Mouse (Mus musculus) kidney, adult 9 months (tissue): ENCODE measurements around the gene Hist1h4c.
"Not testable (repeated sequence)": the region's sequence is repeated elsewhere in the genome, so short reads cannot be mapped to it uniquely, and the experiment has no call there.

Experiments used
- DNase-seq: peaks from one replicate; pipeline ENCODE4 v3.0.0; 2022

The Hist1h4c gene

DNA sequence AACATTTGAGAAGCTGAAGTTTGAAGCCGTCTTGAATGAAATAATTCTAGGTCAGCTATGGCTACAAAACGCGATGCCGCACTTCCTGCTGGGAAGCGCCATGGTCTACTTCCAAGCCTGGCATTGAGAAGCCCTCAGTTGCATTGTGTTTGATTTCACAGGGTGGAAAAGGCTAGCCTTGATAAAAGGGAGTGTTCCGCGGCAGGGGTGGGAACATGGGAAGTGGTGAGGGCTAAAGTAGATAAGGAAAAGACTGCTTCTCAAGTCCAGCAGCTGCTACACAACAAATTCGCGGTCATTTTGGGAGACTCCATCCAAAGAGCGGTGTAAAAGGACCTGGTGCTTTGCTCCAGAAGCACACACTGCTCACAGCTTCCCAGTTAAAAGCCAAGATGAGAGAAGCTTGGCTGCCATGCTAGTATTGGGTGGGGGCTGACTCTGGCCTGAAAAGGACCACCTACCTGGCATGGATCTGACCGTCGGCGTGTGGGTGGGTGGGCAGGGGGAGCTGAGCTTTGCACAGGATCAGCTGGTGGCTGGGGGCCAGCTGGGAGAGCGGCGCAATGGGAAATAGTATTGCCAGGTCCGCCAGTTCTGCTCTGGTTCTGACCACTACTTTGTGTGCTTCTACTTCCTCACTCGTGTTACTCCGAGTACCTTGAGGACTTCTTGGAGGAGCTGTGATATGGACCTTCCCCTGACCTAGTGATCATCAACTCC lies 30.4 kb upstream of the Hist1h4c start:
- no peak for DNase-seq

DNA sequence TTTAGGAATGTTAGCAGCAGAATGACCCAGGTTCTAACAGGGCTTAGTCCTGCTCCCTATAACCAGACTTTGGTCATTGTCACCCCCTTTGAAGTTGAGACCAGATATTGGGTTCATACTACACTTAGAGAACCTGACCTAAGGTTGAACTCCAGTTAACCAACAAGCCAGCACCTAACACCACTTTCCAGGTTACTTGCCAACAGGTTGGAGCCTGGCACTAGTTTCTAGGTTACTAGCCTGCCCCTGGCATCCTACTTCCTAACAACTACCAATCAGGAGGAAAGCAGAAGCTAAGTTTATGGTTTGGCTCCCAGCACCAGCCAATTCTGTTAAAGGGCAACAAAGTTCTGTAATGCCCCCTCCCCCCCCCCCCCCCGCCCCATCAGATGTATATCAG lies 27.0 kb upstream of the Hist1h4c start:
- DNase-seq: no peak

DNA sequence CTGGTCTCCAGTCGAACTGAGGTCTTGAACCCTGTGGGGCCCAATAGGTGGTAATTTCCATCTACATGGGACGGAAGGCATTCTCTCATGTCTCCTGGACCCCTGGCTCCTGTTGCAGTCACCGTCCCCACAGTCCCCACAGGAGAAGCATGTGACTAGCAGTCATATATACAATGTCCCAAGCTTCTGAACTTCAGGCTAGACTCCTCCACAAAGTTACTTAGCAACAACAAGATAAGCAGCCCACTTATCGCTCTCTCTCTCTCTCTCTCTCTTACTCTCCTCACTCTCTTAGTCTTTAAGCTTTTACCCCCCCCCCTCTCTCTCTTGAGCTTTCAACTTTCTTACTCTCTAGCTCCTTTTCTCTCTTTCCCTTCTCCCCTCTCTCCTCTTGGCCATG lies 26.0 kb upstream of the Hist1h4c start:
- DNase-seq: no peak

DNA sequence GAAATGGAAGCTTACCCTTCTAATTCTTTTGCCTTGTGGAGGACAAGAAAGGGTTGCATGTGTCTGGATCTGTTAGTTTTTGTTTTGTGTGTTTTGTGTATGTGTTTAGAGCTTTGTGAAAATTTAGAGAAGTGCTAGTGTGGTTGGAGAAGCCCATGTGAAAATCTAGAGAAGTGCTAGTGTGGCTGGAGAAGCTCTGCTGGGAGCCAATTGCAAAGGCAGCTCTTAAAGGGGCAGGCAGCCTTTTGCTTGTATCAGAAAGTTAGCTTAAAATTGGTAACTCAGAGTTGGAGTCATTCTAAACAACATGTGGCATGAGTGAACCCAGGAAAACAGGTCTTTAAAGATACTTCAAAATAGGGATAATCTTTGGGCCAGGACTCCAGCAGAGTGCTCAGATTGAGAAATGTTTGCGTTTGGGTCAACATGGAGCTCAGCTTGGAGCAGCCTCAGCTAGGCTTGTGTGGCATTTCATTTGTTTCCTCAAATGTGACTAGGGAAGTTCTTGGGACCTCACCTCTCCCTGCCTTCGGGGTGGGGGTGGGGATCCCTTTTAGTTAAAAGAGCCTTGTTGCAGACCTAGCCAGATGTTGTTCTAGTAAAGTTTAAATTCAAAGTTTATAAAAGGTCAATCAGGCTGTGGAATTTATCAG lies 19.5 kb upstream of the Hist1h4c start:
- not testable (repeated sequence) for DNase-seq

DNA sequence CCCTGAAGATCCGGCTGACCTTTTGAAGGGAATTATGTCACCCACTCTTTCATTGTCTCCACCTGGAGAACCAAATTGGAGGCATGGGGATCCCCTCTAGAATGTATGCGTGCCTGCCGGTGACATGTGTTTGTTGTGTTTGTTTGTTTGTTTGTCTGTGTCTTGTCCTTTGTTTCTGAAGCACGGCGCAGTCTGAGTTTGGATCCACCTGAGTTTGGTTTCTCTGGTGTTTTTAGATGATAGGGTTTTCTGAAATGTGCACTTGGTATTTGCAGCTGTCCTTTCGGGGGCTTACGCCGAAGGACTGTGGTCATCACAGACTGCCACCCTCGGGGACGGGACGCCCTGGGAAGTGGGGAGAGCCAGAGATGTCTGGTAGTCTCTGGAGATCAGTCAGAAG lies 18.9 kb upstream of the Hist1h4c start:
- DNase-seq: no peak

DNA sequence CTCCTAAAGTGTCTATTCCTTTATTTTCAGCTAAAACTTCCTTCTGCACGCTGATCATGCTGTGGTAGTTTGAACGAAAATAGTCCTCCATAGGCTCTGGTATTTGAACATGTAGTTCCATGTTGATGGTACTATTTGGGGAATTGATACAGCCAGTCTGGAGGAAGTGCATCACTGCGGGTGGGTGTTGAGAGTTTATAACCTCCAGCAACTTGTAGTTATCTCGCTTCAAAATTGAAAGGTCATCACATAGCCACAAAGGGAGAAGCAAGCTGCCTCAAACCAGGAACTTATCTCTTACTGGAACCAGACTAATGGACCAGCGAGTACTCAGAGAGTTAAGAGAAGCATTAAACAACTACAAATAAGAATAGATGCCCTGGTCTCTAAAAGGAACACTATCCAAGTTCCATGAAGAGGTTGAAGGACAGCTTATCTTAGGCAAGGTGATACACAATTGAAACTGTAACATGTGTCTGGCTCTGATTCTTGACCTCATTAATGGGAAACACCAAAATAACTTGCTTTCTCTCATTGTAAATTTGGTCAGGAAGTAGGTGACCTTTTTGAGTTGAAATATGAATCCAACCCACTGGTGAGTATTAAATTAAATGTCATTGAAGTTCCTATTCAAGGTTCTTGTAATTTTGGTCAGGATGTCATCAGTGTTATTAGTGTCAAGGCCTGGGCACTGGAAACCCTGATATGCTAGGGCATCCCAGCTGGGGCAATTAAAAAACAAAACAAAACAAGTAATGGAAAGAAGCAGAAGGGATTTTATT lies 18.2 kb upstream of the Hist1h4c start:
- no peak for DNase-seq

DNA sequence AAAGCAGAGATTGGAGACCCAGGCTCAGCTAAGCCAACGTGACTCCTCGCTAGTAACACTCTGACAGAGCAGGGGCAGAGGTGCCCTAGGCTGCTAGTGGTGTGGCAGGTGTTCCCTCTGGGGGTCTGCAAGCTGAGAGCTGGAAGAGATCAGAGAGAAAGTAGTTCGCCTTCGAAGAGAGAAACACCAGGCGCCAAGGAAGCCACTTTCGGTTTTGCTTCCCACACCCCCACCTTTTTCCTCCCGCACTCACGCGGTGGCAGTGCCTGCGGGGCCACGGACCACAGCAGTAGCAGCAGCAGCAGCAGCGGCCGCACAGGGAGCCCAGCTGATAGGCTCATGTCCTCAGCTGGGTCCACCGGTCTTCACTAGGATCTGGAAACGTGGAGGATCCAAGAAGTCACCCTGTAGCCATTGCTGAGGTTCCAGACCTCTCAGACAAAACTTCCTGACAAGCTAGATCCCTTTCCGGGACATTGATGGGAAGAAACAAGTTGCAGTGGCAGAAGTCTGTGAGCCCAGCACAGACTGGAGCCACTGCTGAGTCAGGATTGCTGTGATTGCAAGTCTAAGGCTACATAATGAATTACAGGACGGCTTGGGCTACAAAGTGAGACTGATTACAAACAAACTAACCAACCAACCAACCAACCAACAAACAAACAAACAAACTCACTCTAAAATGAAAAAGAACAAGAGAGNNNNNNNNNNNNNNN lies 12.3 kb upstream of the Hist1h4c start, which contains the start of gene Hfe:
Hfe (minus strand) TSS at position 481 of the 716 bp plus-strand sequence.
- DNase-seq: peak; percentile 53

DNA sequence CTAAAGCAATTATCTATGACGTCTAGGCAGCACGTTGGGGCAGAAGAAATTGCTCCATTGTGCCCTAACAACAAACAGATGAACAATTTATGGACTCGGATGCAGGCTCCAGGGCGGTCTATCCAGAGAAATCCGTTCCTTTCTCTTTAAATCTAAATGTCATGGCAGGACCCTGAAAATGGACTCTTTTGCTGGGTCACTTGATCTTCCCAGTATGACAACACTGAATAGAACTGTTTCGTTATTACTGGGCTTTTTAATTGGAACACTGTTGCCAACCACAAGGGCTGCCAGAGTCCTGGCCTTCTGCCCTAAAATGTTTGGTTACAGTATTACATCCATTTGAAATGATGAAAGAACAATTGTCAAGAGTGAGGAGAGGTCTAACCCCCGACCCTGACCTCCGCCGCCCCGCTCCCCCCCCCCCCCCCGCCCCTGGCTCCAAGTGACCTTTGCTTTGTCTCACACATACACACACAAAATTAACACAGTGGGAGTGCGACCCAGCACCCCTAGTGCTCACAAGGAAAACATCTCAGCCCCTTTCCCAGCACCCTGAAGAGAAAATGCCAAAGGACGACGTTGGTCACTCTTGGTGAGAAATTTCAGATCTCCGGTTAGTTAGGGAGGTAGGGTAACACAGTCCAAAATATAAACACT lies 11.6 kb upstream of the Hist1h4c start:
- peak; percentile 35 for DNase-seq

DNA sequence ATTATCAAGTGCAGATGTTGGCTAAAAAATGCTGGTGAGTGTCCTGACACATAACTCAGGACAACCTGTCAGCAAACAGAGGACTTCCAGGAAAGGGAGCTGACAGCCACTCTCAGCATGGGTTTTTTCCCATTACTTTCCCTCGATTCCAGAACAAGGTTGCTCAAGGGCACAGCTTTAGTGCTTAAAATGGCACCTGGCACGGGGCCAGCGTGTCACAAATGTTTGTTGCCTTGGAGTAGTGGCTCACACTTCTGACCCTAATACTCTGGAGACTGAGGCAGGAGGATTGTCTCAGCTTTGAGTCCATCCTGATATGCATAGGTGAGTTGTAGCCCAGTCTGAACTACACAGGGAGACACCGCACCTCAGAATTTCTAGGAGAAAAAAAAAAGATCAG lies 10.4 kb upstream of the Hist1h4c start:
- no peak for DNase-seq

DNA sequence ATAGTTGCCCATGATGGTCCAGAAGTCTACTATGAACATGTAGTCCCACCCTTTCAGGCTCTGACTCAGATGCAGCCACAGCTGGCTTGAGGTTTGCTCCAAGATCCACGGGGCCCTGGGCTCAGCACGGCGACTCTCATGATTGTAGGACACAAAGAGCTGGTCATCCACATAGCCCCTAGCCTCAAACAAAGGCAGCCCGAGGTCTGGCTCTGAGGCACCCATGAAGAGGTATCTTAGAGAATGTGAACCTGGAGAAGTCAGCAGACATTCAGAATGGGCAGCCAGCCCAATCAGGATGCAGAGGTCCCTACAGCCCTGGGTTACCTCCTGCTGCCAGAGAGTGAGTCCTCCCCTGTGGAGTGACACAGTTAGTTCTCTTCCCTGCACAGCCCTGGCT lies 9.8 kb upstream of the Hist1h4c start:
- no peak for DNase-seq

DNA sequence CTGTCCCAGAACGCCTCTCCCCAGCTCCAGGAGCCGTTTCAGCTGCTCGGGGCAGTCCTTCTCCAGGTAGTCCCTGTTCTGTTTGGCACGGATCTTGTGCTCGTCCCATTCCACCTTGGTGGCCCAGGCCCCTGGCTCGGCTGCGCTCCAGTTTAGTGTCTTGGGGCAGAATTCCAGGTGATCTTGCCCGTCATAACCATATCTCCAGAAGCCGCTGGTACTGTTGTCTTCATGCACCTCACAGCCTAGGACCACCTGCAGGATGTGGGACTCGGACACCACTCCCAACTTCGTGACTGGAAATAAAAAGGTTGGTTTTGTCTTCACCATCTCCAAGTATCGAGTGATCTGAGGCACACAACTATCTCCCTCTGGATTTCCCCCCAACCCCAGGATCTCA lies 8.5 kb upstream of the Hist1h4c start:
- DNase-seq: no peak

DNA sequence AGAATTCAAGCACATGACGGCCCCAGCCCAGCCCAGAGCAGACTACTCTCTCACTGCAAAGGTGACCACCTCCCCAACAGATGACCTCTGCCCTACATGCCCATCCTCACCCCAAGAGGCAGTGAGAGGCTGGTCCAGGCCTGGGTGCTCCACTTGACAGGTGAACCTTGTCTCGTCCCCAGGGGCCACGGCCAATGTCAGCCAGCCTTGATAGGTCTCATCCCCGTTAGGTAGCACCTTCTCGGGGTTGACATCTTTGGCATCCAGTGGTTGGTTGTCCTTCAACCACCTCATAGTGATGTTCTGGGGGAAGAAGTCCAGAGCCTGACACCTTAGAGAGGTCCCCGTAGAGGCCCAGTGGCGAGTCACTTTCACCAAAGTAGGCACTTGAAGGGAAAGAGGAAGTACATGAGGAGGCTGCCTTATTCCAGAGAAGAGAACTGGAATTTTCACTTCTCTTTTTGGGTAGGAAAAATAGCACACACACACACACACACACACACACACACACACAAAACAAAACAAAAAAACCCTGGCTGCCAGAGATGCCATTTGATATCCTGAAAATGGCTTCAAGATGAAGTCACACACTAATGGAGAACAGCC lies 7.6 kb upstream of the Hist1h4c start:
- no peak for DNase-seq

DNA sequence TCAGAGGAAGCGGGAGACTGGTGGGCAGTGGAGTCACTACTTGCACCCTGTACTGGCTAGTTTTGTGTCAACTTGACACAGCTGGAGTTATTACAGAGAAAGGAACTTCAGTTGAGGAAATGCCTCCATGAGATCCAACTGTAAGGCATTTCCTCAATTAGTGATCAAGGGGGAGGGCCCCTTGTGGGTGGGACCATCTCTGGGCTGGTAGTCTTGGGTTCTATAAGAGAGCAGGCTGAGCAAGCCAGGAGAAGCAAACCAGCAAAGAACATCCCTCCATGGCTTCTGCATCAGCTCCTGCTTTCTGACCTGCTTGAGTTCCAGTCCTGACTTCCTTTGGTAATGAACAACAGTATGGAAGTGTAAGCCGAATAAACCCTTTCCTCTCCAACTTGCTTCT lies 4.5 kb upstream of the Hist1h4c start:
- not testable (repeated sequence) for DNase-seq

DNA sequence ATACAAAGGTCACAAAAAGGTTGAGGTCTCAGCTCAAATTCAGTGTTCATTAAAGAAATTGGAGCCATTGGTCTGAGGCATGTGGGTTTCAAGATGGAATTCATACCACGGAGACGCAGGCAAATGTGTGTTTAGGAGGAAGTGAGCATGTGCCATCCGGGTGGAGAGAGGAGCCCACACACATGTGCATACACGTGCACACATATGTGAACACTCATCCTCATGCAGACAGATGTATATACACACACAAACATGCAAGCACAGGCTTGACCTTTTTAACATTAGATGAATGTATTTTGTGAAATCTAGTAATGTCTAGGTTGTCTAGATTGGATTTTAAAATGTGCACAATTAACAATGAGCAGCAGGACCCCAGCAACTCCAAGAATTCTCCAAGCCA lies 4.0 kb upstream of the Hist1h4c start:
- DNase-seq: no peak

DNA sequence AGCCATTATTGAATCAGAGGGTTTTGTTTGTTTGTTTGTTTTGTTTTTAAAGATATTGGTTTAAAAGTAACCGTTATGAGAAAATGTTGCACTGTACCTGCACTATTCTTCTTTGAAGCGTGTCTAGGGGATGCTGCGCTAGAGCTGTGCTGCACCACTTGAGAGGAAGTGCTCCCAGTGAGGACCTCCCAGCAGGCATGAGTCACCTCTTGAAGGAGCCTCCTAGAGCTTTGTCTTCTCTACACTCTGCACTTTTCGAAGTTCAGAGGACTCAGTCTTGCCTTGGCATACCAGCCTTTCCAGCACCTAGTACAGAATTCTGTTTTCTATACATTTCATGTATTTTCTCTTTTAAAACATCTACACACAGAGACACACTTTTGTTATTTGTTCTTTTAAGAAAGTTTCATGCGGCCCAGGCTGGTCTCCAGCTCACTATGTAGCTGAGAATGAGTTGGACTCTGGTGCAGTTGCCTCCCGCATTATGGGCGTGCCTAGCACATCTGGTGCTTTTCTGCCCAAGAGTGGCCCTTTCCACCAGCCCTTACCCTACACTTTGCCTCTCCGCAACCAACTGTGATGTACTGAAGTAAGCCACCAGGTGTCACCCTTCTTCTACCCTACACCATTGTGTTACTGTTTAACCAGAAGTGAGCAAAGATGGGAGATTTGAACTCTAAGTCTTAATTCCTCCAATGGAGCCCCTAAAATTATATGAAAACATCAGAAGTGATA lies 2.7 kb upstream of the Hist1h4c start:
- peak; percentile 91 for DNase-seq

DNA sequence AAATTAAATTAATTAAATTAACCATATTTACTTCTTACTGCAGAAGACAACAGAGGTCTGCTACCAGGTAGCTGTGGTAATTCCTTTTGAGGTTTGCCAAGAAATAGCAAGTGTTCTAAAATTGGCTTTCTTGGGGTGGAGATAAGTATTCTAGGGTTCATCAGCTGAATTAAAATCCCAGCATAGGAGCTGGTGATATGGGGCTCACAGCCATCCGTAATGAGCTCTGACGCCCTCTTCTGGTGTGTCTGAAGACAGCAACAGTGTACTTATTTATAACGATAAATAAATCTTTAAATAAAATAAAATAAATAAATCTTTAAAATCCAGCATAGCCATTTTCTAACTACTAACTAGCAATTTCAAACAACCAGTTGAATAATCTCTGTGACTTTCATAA lies 1.5 kb upstream of the Hist1h4c start:
- DNase-seq: no peak

DNA sequence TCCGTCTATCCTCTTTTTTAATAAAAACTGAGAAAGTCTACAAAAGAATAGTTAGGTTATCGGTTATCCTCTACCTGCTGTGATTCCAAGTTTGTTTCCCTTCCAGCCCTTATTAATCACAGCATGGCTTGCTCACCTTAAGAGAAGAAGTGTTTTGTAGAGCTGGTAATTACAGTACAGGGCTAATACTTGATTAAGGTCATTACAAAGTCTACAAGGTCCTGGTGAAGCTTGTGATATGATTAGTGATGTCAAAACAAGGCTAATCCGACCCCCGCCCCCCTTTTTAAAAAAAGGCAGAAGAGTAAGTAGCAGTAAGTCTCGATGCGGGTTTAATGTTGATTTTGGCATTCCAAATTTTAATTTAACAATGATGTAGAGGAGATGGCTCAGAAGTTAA lies 742 bp upstream of the Hist1h4c start:
- no peak for DNase-seq

DNA sequence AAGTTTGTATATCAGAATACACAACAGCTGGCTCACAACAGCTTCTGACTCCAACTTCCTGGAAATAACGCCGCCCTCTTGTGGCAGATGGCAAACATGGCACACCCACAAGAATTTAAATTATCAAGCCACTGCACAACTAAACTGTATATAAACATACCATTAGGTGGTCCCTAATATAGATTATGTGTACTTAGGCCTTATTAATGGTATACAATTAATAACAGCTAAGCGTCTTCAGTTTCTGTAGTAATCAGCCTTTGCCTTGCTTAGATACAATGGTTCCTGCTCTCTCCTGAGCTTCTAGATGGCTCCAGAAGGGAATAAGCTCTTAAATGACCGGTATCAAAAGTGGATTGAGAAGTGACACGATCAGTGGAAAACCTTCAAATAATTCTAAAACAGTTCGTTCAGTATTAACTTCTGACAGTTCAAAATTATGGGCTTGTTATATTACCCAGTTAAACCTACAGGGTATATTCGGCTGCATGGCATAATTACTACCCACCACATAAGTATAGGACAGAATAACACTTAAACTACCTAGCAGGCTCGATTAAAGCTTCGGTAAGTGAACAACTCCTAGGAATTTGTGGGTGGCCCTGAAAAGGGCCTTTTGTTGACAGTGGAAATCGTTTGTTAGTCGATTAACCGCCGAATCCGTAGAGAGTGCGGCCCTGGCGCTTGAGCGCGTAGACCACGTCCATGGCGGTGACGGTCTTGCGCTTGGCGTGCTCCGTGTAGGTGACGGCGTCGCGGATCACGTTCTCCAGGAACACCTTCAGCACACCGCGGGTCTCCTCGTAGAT lies 559 bp downstream of the Hist1h4c start:
- peak; percentile 71 for DNase-seq

DNA sequence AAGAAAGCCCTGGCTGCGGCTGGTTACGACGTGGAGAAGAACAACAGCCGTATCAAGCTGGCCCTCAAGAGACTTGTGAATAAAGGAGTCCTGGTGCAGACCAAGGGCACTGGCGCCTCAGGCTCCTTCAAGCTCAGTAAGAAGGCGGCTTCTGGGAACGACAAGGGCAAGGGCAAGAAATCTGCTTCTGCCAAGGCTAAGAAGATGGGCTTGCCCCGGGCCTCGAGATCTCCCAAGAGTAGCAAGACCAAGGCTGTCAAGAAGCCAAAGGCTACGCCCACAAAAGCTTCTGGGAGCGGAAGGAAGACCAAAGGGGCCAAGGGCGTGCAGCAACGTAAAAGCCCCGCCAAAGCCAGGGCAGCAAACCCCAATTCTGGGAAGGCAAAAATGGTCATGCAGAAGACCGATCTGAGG lies 2.2 kb downstream of the Hist1h4c start:
- no peak for DNase-seq

DNA sequence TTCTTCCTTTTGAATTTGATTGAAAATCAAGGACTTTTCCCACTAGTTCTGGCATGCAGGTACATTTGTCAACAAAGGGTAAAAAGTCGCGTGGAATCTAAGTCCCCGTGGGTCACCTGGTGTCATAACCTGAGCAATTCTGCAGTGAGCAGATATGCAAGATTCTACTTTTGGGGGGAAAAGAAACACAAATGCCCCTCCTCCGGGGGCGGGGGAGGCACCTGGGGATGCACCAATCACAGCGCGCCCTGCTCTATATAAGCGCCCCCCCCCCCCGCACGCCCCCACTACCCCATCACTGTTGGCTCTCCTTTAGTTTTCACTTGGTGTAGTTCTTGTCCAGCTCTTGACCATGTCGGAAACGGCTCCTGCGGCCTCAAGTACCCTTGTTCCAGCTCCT lies 2.7 kb downstream of the Hist1h4c start, which contains the start of gene Hist1h1t:
Hist1h1t (plus strand) TSS at position 301 of the 400 bp plus-strand sequence.
- no peak for DNase-seq

DNA sequence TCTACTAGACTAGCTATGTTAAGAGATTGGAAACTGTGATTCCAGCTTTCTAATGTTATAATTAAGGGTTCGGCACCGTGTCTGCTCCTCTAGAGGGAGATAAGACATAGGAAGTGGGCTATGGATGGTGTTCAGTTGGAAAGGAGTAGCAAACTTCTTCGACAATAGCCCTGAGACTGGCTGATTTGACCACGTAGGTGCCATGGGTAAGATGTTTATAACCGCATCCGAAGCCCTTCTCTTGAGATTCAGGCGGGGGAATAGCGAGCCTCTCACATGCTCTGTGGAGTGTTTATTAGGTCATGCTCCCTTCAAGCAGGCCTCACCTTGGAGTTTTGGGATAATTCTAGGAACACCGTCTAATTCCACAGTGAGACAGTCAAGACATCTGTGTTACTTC lies 3.3 kb downstream of the Hist1h4c start:
- DNase-seq: no peak
